Mouse (Mus musculus): ENCODE measurements around the gene Gm21294.
"Not testable (repeated sequence)": the region's sequence is repeated elsewhere in the genome, so short reads cannot be mapped to it uniquely, and the experiment has no call there.

Gm21294 gene

DNA sequence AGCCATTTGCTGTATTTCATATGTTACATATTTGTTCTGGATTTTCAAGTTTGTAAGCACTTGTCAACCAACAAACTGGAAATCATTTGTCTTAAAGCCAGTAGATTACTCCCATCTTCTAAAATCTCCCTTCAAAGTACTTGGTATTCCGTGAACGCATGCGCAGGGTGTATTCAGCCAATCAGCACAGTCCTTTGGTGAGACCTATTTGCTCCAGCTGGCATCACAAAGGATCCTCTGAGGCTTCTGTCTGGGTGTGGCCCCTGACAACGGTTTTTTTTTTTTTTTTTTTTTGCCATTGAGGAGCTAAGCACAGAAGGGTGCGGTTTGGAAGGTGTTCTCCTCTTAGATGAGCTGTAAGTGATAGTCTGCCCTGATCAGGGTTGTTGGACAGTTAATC lies at the start of gene Gm21294:
Gene Gm21294, plus strand, starts transcription at position 301 of the 400 bp plus-strand sequence.
- DNase-seq (ENCODE audit: low spot score), result not testable (repeated sequence)

GRCm38 (mm10) chrY:89126246-89126645 lies 73.6 kb downstream of the Gm21294 start:
- DNase-seq (ENCODE audit: low spot score), result peak; percentile 3
